Mouse (Mus musculus): ENCODE results near the gene Wdr91. TPM values are rescaled to one million over a fixed set of nuclear protein-coding genes. Genes with fewer than 3 reads are reported as not detected.

Wdr91 gene
- 14.7 and 16.2 TPM in 2 replicates for polyA plus RNA-seq (2014; fragmentation: Nextera tagmentation; extraction: Ambion mirVana)

DNA sequence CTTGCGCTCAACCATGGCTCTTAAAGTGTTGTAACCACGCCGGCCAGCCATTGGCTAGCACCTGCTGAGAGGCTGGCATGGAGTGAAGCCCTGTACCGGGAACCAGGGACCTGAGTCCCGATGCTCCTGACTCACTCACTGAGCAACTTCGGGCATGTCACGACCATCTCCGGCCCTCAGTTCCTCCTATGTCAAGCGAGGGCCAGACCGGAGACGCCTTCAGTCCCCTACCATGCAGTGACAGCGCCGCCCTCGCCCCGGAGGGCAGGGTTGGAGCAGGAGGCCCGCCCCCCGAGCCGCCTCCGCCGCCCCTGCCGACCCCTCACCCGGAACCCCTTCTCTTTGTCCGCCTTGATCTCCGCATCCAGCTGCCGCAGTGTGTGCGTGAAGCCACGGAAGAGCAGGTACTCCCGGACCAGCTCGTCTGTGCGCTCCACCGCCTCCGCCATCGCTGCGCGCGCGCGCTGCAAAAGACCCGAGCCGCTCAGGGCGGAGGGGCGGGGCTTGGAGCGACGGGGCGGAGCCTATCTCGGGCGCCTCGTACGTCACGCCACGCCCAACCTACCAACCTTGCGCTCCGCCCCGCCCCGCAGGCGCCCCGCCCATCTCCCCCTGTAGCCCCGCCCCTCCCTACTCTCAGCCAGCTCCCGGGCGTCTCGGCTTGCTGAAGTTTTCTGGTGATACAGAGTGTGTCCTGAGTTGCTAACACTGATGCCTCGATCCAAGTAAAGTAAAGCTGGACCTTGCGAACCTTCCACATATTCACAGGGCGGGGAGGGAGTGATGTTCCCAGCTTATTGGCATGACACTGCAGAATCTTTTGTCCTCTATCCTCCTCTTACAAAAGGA is at the start of gene Wdr91:
TSS of gene Wdr91 (minus strand) at position 506 of the 849 bp plus-strand sequence.
- under 1% methylated on average over 64 of the region's 64 CpGs for WGBS
- H3K9me3 ChIP-seq (ENCODE audit: low read depth, low read length), result no peaks in the 10 kb centered on the region

DNA sequence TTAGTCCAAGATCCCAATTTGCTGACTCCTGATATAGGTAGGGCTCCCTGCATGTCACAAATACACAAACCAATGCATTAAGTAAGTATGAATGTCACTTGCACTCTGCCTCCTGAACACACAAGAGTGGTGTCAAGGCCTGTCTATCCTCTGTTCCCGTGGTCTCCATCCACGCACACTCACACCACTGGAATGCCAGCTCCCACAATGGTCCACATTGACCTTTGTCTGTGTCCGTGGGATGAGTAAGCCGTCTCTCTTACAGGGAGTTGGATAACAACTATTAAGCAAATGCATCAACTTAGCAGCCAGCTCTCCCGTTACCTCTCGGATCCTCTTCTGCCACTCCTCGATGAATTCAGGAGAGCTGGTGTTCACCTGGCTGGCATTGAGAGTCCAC is 48.5 kb upstream of the Wdr91 start:
- H3K4me2 ChIP-seq, result no peak overlapping the region
- H3K36me3 ChIP-seq (ENCODE audit: insufficient read depth), result no peaks in the 10 kb centered on the region
- WGBS, result 82% methylated on average over 7 of the region's 7 CpGs
- DNase-seq (no peak), ATAC-seq (ENCODE audit: insufficient read depth) (no peak)
- H3K27ac ChIP-seq (ENCODE audit: low read depth), result no peak overlapping the region
- no peaks in the 10 kb centered on the region for H3K27me3 ChIP-seq (ENCODE audit: insufficient read depth, low read length)
- no peak overlapping the region for H3K9ac ChIP-seq
- no peaks in the 10 kb centered on the region for H3K4me1 ChIP-seq (ENCODE audit: insufficient read depth)
- TF ChIP-seq CTCF (IDR thresholded peaks at IDR 0.05; ENCODE audit: low read depth), result no peak
- no peak overlapping the region for H3K4me3 ChIP-seq (ENCODE audit: low read depth, low read length)
- H3K9me3 ChIP-seq (ENCODE audit: low read depth, low read length), result no peaks in the 10 kb centered on the region

More for the DNA sequence above, at the start of gene Wdr91:
- H3K9ac ChIP-seq, result peak within 1 kb of the TSS; percentile 61
- H3K4me3 ChIP-seq (ENCODE audit: low read depth, low read length), result peak within 1 kb of the TSS; percentile 72
- peak; percentile 92 for ATAC-seq (ENCODE audit: insufficient read depth)
- DNase-seq, result peak; percentile 97
- peak within 1 kb of the TSS; percentile 83 for H3K27ac ChIP-seq (ENCODE audit: low read depth)
- H3K4me1 ChIP-seq (ENCODE audit: insufficient read depth), result peaks cover 5% of the 10 kb centered on the region
- peak; percentile 24; the same call in 1 of the 2 replicates for TF ChIP-seq CTCF (IDR thresholded peaks at IDR 0.05; ENCODE audit: low read depth)
- peak within 1 kb of the TSS; percentile 70 for H3K4me2 ChIP-seq
- H3K36me3 ChIP-seq (ENCODE audit: insufficient read depth), result peaks cover 36% of the 10 kb centered on the region
- no peaks in the 10 kb centered on the region for H3K27me3 ChIP-seq (ENCODE audit: insufficient read depth, low read length)

DNA sequence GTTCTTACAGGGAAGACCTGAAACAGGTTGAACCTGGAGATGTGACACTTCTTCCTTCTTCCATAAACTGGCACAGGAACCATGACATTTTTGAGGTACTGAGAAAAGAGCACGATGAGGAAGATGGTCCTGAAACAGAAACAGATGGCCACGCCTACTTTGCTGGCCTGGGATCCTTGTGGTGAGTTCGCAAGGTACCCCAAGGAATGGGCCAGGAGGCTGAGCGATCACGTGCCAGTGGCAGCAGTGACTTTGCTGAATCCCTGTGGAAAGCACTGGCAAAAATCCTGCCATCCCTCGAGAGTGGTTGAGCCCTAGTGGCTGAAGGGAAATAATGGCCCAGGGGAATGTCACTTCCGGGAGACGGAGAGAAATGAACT is 45.2 kb upstream of the Wdr91 start:
- no peak overlapping the region for H3K27ac ChIP-seq (ENCODE audit: low read depth)
- H3K4me3 ChIP-seq (ENCODE audit: low read depth, low read length), result no peak overlapping the region
- H3K9ac ChIP-seq, result no peak overlapping the region
- H3K4me1 ChIP-seq (ENCODE audit: insufficient read depth), result no peaks in the 10 kb centered on the region
- peak overlapping the region; percentile 48 for H3K4me2 ChIP-seq
- no peaks in the 10 kb centered on the region for H3K36me3 ChIP-seq (ENCODE audit: insufficient read depth)
- no peak for ATAC-seq (ENCODE audit: insufficient read depth)
- H3K27me3 ChIP-seq (ENCODE audit: insufficient read depth, low read length), result no peaks in the 10 kb centered on the region
- 35% methylated on average over 8 of the region's 8 CpGs for WGBS
- no peaks in the 10 kb centered on the region for H3K9me3 ChIP-seq (ENCODE audit: low read depth, low read length)
- peak; percentile 19 for DNase-seq
- no peak; the same call in 1 of the 2 replicates for TF ChIP-seq CTCF (IDR thresholded peaks at IDR 0.05; ENCODE audit: low read depth)

DNA sequence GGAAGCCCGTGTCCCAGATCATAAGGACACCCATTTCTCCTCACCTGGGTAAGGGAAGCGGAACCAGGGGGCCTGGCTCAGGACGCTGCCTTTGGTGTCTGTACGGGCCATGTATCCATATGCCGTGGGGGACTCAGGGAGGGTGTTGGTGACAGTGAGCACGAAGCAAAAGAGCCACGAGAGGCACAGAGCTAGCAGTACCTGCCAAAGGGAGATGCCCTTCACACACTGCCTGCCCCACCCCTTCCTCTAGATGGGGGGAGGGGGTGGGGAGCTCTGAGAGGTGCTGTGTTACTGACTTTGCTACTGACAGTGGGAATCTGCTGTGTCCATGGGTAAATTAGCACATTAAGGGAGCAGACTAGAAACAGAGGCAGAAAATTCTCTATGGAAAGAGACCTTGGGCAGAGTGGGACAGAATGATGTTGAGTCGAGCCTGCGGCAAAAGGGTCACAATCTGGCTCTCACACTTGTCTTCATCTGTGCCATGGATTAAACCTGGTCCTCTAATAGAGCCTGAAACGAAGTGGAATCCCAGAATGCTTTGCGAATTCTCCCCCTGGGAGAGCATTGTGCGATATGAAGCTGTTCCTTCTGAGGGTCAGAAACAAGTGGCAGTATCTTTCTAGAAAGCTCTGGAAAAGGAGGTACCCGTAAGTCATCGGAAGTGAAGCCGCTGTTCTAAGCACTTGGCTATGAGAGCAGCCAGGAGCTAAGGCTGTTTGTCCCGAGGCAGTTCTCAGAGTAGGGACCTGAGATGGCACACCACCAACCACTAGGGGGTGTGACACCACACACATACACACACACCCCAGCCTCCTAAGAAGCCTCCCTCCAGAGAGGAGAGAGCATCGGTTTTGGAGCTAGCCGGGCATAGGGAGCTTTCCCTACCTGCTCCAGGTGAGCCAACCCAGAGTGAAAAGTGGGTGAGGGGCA is 44.5 kb upstream of the Wdr91 start:
- WGBS, result 42% methylated on average over 18 of the region's 18 CpGs
- H3K4me2 ChIP-seq, result peak overlapping the region; percentile 48
- DNase-seq (peak; percentile 74), ATAC-seq (ENCODE audit: insufficient read depth) (peak; percentile 88)
- no peaks in the 10 kb centered on the region for H3K27me3 ChIP-seq (ENCODE audit: insufficient read depth, low read length)
- no peak overlapping the region for H3K4me3 ChIP-seq (ENCODE audit: low read depth, low read length)
- no peaks in the 10 kb centered on the region for H3K36me3 ChIP-seq (ENCODE audit: insufficient read depth)
- H3K9me3 ChIP-seq (ENCODE audit: low read depth, low read length), result no peaks in the 10 kb centered on the region
- TF ChIP-seq CTCF (IDR thresholded peaks at IDR 0.05; ENCODE audit: low read depth), result peak; percentile 77
- H3K4me1 ChIP-seq (ENCODE audit: insufficient read depth), result no peaks in the 10 kb centered on the region
- H3K27ac ChIP-seq (ENCODE audit: low read depth), result no peak overlapping the region
- no peak overlapping the region for H3K9ac ChIP-seq

DNA sequence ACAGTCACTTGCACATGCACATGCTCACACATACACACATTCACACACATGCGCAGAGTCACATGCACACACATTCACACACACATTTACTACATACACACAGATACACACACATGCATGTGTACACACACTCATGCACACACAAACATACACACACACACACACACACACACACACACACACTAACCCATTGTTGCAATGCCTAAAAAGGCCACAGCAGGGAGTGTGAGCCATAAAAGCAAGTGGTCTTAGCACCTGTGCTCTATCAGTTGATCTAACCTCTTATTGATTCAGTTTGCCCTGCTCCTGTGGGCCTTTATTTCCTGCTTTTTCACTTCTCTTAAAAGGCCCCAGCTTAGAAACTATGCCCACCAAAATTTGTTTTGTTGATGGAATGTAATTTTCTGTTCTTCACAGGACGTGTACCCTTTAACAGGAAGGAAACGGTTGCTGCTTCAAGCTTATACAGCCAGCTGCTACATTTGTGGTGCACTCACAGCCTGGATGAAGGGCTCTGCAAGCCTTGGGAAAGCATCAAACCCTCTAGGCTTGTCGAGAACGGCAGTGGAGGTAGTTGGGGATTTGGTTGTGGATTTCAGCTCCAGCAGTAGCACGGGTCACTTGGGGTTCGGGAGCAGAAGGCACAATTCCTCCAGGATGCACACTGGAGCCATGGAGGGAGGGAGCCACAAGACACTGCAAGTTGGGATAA is 41.4 kb upstream of the Wdr91 start:
- ATAC-seq (ENCODE audit: insufficient read depth), result no peak
- Histone ChIP-seq H3K4me3 (ENCODE audit: low read depth, low read length) (no peak overlapping the region), H3K9me3 (ENCODE audit: low read depth, low read length) (no peaks in the 10 kb centered on the region), H3K27ac (ENCODE audit: low read depth) (no peak overlapping the region), H3K27me3 (ENCODE audit: insufficient read depth, low read length) (no peaks in the 10 kb centered on the region), H3K9ac (no peak overlapping the region), H3K36me3 (ENCODE audit: insufficient read depth) (no peaks in the 10 kb centered on the region), H3K4me2 (no peak overlapping the region), H3K4me1 (ENCODE audit: insufficient read depth) (no peaks in the 10 kb centered on the region)
- no peak for DNase-seq
- 63% methylated on average over 7 of the region's 7 CpGs for WGBS
- TF ChIP-seq CTCF (IDR thresholded peaks at IDR 0.05; ENCODE audit: low read depth), result 0 out of 2 replicates have a peak, but pooled peaks have one; percentile 11

DNA sequence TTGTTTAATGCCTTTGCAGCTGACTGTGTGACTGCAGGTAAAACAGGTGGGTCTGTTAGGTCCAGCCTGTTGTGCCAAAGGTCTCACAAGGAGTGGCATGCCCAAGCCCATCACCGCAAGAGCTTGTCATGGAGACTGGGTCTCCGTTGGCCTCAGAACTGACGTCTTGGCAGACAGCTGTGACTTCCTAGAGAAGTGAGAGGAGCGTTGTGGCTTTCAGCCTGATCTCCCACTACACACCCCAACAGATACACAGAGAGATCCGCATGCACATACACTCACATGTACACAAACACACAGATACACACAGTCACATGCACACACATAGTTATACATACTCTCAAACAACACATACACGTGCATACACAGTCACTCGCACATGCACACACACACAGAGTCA is 40.8 kb upstream of the Wdr91 start:
- no peak overlapping the region for H3K4me2 ChIP-seq
- no peak for ATAC-seq (ENCODE audit: insufficient read depth)
- WGBS, result 79% methylated on average over 7 of the region's 7 CpGs

More for the DNA sequence above, 40.8 kb upstream of the Wdr91 start:
- Histone ChIP-seq H3K27ac (ENCODE audit: low read depth) (no peak overlapping the region), H3K27me3 (ENCODE audit: insufficient read depth, low read length) (no peaks in the 10 kb centered on the region), H3K36me3 (ENCODE audit: insufficient read depth) (no peaks in the 10 kb centered on the region), H3K4me1 (ENCODE audit: insufficient read depth) (no peaks in the 10 kb centered on the region), H3K9ac (no peak overlapping the region), H3K4me3 (ENCODE audit: low read depth, low read length) (no peak overlapping the region), H3K9me3 (ENCODE audit: low read depth, low read length) (no peaks in the 10 kb centered on the region)
- TF ChIP-seq CTCF (IDR thresholded peaks at IDR 0.05; ENCODE audit: low read depth), result no peak
- no peak for DNase-seq
